Mouse (Mus musculus) thymus, adult 2 months (tissue): ENCODE results near the gene Prpf6.

Experiments
- CTCF ChIP-seq: fragments of 200-500 bp; IDR thresholded peaks from 2 replicates; pipeline ENCODE4 v1.5.1; 2012; ENCODE audit warnings: mild to moderate bottlenecking, control low read depth, low read length, moderate library complexity, borderline replicate concordance; ENCODE audit not compliant: control insufficient read depth, poor library complexity, insufficient read depth; ENCODE audit errors: extremely low read depth
- POLR2A ChIP-seq: fragments of 200-500 bp; IDR thresholded peaks from 2 replicates; pipeline ENCODE4 v1.6.1; 2012; ENCODE audit warnings: mild to moderate bottlenecking, low read length, control low read depth, moderate library complexity; ENCODE audit not compliant: control insufficient read depth, poor library complexity, insufficient read depth; ENCODE audit errors: extremely low read depth

DNA sequence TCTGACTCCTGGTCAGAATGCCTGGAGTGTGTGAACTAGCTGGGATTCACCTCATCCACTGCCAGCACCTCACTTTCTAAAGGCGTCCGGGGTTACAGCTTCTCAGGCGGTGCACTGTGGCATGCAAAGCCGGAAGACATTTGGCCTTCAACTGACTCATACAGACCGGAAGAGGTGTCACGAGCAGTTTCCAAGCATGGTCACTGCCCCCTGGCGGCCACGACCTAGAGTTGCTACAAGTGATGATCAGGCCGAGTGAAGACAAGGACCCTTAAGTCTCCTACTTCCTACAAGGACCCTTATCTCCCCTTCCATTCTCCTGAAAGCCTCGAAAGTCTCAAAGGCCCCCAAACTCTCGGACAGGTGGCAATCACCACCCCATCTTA lies 10.7 kb upstream of the Prpf6 start:
- peak; percentile 56 for TF ChIP-seq POLR2A
- peak; percentile 80; the same call in 1 of the 2 replicates for TF ChIP-seq CTCF
